Mouse (Mus musculus): ENCODE results near the gene Cstf2t. TPM values are rescaled to one million over a fixed set of nuclear protein-coding genes. Genes with fewer than 3 reads are reported as not detected.

The Cstf2t gene
- polyA plus RNA-seq, 1 experiment from 2014 or later: 57.1 TPM

DNA sequence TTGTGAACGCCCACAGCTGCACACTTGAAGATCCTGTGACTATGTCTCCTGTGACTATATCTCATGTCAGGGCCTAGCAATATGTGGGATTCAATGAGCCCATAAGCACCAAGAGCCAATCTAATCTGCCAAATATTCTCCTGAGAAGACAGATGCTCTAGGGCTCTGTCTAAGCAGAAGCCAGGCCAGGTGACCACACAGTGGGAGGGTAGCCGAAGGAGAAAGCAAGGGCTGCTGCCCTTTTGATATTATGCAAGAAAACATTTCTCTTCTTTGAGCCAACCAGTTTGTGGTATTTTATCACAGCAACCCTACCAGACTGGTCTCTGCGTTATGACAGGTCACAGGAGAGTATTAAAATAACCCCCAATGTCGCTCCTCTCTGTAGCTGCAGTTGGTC lies 6.5 kb upstream of the Cstf2t start:
- no peak for ATAC-seq (ENCODE audit: low read depth)
- H3K9ac ChIP-seq (replicated peaks; ENCODE audit: low read depth, low read length): no peak overlapping the region
- no peak overlapping the region for H3K4me2 ChIP-seq (ENCODE audit: low read depth, low read length)
- no peaks in the 10 kb centered on the region for H3K9me3 ChIP-seq (ENCODE audit: control insufficient read depth, low read length)
- peaks cover 6% of the 10 kb centered on the region for H3K4me1 ChIP-seq (ENCODE audit: control insufficient read depth, insufficient read depth, low read length)
- H3K27me3 ChIP-seq (ENCODE audit: control insufficient read depth, insufficient read depth, low read length): no peaks in the 10 kb centered on the region
- H3K4me3 ChIP-seq (ENCODE audit: low read depth, low read length): no peak overlapping the region
- 75% methylated on average over 4 of the region's 4 CpGs for WGBS
- H3K36me3 ChIP-seq (ENCODE audit: control insufficient read depth, insufficient read depth, low read length): no peaks in the 10 kb centered on the region
- H3K27ac ChIP-seq (ENCODE audit: low read depth, low read length): no peak overlapping the region

DNA sequence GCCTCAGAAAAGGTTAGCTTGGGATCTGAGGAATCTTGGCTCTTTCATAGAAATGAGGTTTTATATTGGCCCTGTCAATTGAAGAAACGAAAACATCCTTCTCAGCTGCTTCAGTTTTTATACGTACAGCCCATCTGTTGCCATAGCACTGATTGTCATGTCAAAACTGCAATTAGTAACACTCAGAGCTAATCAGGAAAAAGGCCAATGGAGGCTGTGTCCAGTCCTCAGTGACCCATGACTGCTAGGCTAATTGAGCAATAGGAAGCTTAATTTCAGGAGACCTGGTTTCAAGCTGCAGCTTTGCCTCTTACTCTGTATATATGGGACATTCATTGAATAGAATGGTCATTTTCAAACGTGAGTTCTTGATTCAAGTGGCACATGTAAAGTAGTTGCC lies 4.4 kb upstream of the Cstf2t start:
- H3K36me3 ChIP-seq (ENCODE audit: control insufficient read depth, insufficient read depth, low read length): no peaks in the 10 kb centered on the region
- no peak for ATAC-seq (ENCODE audit: low read depth)
- WGBS: 63% methylated on average over 3 of the region's 3 CpGs

DNA sequence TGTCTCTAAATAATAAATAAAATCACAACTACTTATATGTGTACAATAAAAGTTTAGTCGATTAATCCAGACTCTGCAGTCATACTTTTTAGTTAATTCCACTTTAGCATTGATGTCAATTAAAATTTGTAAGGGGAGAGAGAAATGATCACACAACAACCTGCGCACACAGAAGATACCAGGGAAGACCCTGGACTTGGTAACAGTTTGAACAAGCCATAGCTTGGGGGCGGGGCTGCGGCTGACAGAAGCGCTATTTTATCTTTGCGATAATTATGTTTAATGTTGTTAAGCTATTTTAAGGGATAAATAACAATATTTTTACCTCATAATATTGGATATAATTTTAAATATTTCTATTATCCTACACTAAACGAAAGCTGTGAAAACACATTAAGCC lies 411 bp upstream of the Cstf2t start:
- H3K9me3 ChIP-seq (ENCODE audit: control insufficient read depth, low read length): no peaks in the 10 kb centered on the region
- peak overlapping the region; percentile 82; the same call in 1 of the 2 replicates for H3K27ac ChIP-seq (ENCODE audit: low read depth, low read length)
- no peak overlapping the region for H3K9ac ChIP-seq (replicated peaks; ENCODE audit: low read depth, low read length)
- H3K27me3 ChIP-seq (ENCODE audit: control insufficient read depth, insufficient read depth, low read length): no peaks in the 10 kb centered on the region
- H3K4me3 ChIP-seq (ENCODE audit: low read depth, low read length): peak overlapping the region; percentile 57
- peaks cover 22% of the 10 kb centered on the region for H3K4me1 ChIP-seq (ENCODE audit: control insufficient read depth, insufficient read depth, low read length)
- peak overlapping the region; percentile 35 for H3K4me2 ChIP-seq (ENCODE audit: low read depth, low read length)
- no peaks in the 10 kb centered on the region for H3K36me3 ChIP-seq (ENCODE audit: control insufficient read depth, insufficient read depth, low read length)
- 17% methylated on average over 7 of the region's 7 CpGs for WGBS
- peak; percentile 55 for ATAC-seq (ENCODE audit: low read depth)

More for the DNA sequence above, 4.4 kb upstream of the Cstf2t start:
- Histone ChIP-seq H3K27me3 (ENCODE audit: control insufficient read depth, insufficient read depth, low read length) (no peaks in the 10 kb centered on the region), H3K4me3 (ENCODE audit: low read depth, low read length) (no peak overlapping the region), H3K9ac (replicated peaks; ENCODE audit: low read depth, low read length) (no peak overlapping the region), H3K27ac (ENCODE audit: low read depth, low read length) (no peak overlapping the region), H3K9me3 (ENCODE audit: control insufficient read depth, low read length) (no peaks in the 10 kb centered on the region), H3K4me1 (ENCODE audit: control insufficient read depth, insufficient read depth, low read length) (peaks cover 6% of the 10 kb centered on the region), H3K4me2 (ENCODE audit: low read depth, low read length) (no peak overlapping the region)

DNA sequence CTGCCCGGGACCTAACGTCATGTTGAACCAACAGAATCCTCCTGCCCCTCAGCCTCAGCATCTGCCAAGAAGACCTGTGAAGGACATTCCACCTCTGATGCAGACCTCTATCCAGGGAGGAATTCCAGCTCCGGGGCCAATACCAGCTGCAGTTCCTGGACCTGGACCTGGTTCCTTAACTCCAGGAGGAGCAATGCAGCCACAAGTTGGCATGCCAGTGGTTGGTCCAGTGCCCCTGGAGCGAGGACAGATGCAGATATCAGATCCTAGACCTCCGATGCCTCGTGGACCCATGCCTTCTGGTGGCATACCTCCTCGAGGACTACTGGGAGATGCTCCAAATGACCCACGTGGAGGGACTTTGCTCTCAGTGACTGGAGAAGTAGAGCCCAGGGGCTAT lies 1.1 kb downstream of the Cstf2t start:
- H3K9ac ChIP-seq (replicated peaks; ENCODE audit: low read depth, low read length): no peak overlapping the region
- ATAC-seq (ENCODE audit: low read depth): no peak
- WGBS: 93% methylated on average over 8 of the region's 8 CpGs

DNA sequence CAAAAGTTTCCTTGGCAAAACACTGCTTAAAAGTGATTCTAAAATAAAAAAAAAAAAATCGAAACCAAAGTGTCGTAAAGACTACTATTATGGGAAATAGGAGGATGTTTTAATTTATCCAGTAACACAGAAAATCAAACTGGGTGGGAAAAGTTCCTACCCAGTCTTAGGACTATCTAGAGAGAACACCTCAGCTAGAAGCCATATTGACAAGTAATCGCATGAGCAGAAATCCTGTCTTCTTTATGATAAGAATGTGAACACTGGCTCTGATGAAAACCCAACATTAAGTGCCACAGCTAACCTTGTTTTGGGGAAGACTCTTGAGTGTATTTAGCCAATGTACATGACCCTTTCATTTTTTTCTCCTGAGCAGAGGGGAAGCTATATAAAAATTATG lies 15.2 kb downstream of the Cstf2t start:
- no peak overlapping the region for H3K27ac ChIP-seq (ENCODE audit: low read depth, low read length)
- no peak for ATAC-seq (ENCODE audit: low read depth)
- no peaks in the 10 kb centered on the region for H3K36me3 ChIP-seq (ENCODE audit: control insufficient read depth, insufficient read depth, low read length)
- H3K9ac ChIP-seq (replicated peaks; ENCODE audit: low read depth, low read length): no peak overlapping the region
- H3K4me2 ChIP-seq (ENCODE audit: low read depth, low read length): no peak overlapping the region
- 82% methylated on average over 3 of the region's 3 CpGs for WGBS
- no peaks in the 10 kb centered on the region for H3K4me1 ChIP-seq (ENCODE audit: control insufficient read depth, insufficient read depth, low read length)
- no peaks in the 10 kb centered on the region for H3K27me3 ChIP-seq (ENCODE audit: control insufficient read depth, insufficient read depth, low read length)
- H3K9me3 ChIP-seq (ENCODE audit: control insufficient read depth, low read length): no peaks in the 10 kb centered on the region
- H3K4me3 ChIP-seq (ENCODE audit: low read depth, low read length): no peak overlapping the region

More for the DNA sequence above, 1.1 kb downstream of the Cstf2t start:
- H3K4me1 ChIP-seq (ENCODE audit: control insufficient read depth, insufficient read depth, low read length): peaks cover 22% of the 10 kb centered on the region
- no peaks in the 10 kb centered on the region for H3K36me3 ChIP-seq (ENCODE audit: control insufficient read depth, insufficient read depth, low read length)
- peak overlapping the region; percentile 57 for H3K4me3 ChIP-seq (ENCODE audit: low read depth, low read length)
- no peaks in the 10 kb centered on the region for H3K27me3 ChIP-seq (ENCODE audit: control insufficient read depth, insufficient read depth, low read length)
- H3K9me3 ChIP-seq (ENCODE audit: control insufficient read depth, low read length): no peaks in the 10 kb centered on the region
- H3K4me2 ChIP-seq (ENCODE audit: low read depth, low read length): peak overlapping the region; percentile 74
- no peak overlapping the region for H3K27ac ChIP-seq (ENCODE audit: low read depth, low read length)

DNA sequence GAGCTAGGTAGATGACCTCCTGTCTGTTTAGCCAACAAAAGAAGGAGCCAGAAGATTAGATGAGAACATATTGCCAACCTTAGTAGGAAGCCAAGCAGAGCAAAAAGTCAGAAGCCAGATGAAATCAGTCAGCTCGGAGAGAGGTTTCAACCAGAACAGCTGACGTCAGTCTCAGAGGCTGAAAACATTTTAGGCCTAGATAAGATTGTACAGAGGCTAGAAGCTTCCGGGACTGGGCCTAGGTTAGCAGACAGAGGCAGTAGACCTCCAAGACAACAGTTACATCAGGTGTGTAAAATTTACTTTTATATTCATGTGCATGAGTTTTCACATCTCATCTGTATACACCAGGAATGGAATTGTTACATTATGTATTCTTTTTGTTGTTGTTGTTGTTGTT lies 16.7 kb downstream of the Cstf2t start:
- H3K4me2 ChIP-seq (ENCODE audit: low read depth, low read length): no peak overlapping the region
- no peaks in the 10 kb centered on the region for H3K36me3 ChIP-seq (ENCODE audit: control insufficient read depth, insufficient read depth, low read length)
- no peak overlapping the region for H3K9ac ChIP-seq (replicated peaks; ENCODE audit: low read depth, low read length)
- no peaks in the 10 kb centered on the region for H3K9me3 ChIP-seq (ENCODE audit: control insufficient read depth, low read length)
- no peaks in the 10 kb centered on the region for H3K27me3 ChIP-seq (ENCODE audit: control insufficient read depth, insufficient read depth, low read length)
- no peak overlapping the region for H3K4me3 ChIP-seq (ENCODE audit: low read depth, low read length)
- WGBS: 94% methylated on average over 3 of the region's 3 CpGs
- ATAC-seq (ENCODE audit: low read depth): no peak
- H3K4me1 ChIP-seq (ENCODE audit: control insufficient read depth, insufficient read depth, low read length): no peaks in the 10 kb centered on the region
- H3K27ac ChIP-seq (ENCODE audit: low read depth, low read length): no peak overlapping the region

DNA sequence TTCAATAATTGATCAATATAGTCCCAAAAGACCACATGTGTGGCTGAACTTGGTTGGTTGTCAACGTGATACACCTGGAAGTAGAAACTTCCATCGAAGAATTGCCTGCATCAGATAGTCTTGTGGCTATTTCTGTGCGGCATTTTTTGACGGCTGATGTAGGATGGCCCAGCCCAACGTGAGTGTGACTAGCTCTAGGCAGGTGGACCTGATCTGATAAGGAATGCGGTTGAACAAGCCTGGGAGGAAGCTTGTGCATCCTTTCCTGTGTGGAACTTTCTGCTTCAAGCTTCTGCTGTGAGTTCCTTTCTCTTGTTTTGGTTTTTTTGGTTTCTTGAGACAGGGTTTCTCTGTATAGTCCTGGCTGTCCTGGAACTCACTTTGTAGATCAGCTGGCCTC lies 22.1 kb downstream of the Cstf2t start:
- Histone ChIP-seq H3K9me3 (ENCODE audit: control insufficient read depth, low read length) (no peaks in the 10 kb centered on the region), H3K4me1 (ENCODE audit: control insufficient read depth, insufficient read depth, low read length) (no peaks in the 10 kb centered on the region), H3K27me3 (ENCODE audit: control insufficient read depth, insufficient read depth, low read length) (no peaks in the 10 kb centered on the region), H3K9ac (replicated peaks; ENCODE audit: low read depth, low read length) (no peak overlapping the region), H3K4me2 (ENCODE audit: low read depth, low read length) (no peak overlapping the region), H3K36me3 (ENCODE audit: control insufficient read depth, insufficient read depth, low read length) (no peaks in the 10 kb centered on the region), H3K4me3 (ENCODE audit: low read depth, low read length) (no peak overlapping the region), H3K27ac (ENCODE audit: low read depth, low read length) (no peak overlapping the region)
- WGBS: 84% methylated on average over 6 of the region's 6 CpGs
- ATAC-seq (ENCODE audit: low read depth): no peak

DNA sequence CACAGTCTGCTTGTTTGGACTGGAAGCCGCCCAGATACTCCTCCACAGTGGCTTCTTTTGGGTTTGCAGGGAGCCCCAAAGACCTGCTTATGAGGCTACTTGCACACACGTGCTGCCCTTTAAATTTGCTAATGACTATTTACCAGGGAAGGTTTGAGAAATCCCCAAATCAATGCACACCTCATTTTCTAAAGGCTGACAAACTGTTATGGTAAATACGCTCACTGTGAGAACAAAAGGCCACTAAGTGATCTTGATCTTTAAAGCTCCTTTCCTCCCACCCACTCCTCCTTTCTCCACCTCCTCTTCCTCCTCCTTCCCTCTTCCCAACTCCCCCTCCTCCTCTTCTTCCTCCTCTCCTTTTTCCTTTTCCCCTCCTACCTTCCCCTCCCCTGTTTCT lies 23.4 kb downstream of the Cstf2t start:
- H3K27ac ChIP-seq (ENCODE audit: low read depth, low read length): no peak overlapping the region
- no peaks in the 10 kb centered on the region for H3K9me3 ChIP-seq (ENCODE audit: control insufficient read depth, low read length)
- no peaks in the 10 kb centered on the region for H3K4me1 ChIP-seq (ENCODE audit: control insufficient read depth, insufficient read depth, low read length)
- H3K4me2 ChIP-seq (ENCODE audit: low read depth, low read length): no peak overlapping the region
- ATAC-seq (ENCODE audit: low read depth): no peak
- no peaks in the 10 kb centered on the region for H3K36me3 ChIP-seq (ENCODE audit: control insufficient read depth, insufficient read depth, low read length)
- no peak overlapping the region for H3K9ac ChIP-seq (replicated peaks; ENCODE audit: low read depth, low read length)
- H3K27me3 ChIP-seq (ENCODE audit: control insufficient read depth, insufficient read depth, low read length): no peaks in the 10 kb centered on the region
- WGBS: 31% methylated on average over 3 of the region's 3 CpGs
- no peak overlapping the region for H3K4me3 ChIP-seq (ENCODE audit: low read depth, low read length)

DNA sequence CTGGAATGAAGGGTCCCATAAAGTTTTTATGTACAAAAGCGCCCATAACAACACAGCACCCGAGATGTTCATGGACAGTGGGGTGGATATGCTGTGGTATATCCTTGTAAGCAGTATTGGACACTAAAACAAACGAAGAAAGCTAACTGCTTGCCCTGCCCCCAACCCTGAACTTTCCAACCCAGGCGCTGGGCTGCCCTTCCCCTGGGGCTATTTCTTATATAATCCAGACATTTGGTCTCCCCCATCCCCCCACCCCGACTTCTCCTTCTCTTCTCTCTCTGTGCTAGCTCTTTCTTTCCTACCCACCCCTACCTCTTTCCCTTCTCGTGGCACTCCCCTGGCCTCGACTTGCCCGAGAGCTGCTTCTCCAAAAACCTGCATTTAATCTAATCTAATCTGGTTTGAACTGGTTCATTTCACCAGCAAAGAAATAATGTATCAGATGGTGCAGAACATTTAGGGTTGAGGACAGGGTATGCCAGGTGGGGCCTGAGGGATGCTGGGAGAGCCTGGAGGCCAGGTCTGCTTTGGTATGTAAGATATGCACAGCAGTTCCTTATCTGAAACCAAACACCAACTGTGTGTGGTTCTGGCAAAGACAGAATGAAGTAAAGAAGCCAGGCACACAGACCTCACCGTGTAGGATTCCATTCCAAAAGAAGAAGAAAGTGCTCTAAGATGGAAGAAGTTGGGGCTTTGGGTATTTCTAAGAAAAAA lies 24.4 kb downstream of the Cstf2t start:
- no peak overlapping the region for H3K27ac ChIP-seq (ENCODE audit: low read depth, low read length)
- no peak overlapping the region for H3K4me2 ChIP-seq (ENCODE audit: low read depth, low read length)
- no peaks in the 10 kb centered on the region for H3K4me1 ChIP-seq (ENCODE audit: control insufficient read depth, insufficient read depth, low read length)
- no peak for ATAC-seq (ENCODE audit: low read depth)
- no peaks in the 10 kb centered on the region for H3K36me3 ChIP-seq (ENCODE audit: control insufficient read depth, insufficient read depth, low read length)
- no peak overlapping the region for H3K4me3 ChIP-seq (ENCODE audit: low read depth, low read length)
- 47% methylated on average over 9 of the region's 9 CpGs for WGBS
- H3K27me3 ChIP-seq (ENCODE audit: control insufficient read depth, insufficient read depth, low read length): no peaks in the 10 kb centered on the region
- no peaks in the 10 kb centered on the region for H3K9me3 ChIP-seq (ENCODE audit: control insufficient read depth, low read length)
- H3K9ac ChIP-seq (replicated peaks; ENCODE audit: low read depth, low read length): no peak overlapping the region

Measured in neural tube, embryonic 14.5 days (tissue).